Mouse (Mus musculus) forebrain, embryonic 13.5 days (tissue): ENCODE measurements around the gene Mcm3ap. TPM values are rescaled to one million over a fixed set of nuclear protein-coding genes. Genes with fewer than 3 reads are reported as not detected.

Experiments used
- ATAC-seq: fragments of 200-750 bp; cut with Nextera tagmentation; 2 replicates; pipeline ENCODE4 v1.8.0; 2017
- H3K27ac ChIP-seq: fragments of 300-500 bp; sonication (generic); 2 replicates; pipeline ENCODE4 v1.5.1; 2015; ENCODE audit warnings: inconsistent platforms, mild to moderate bottlenecking, moderate library complexity
- H3K27me3 ChIP-seq: fragments of 300-500 bp; sonication (generic); 2 replicates; pipeline ENCODE4 v1.6.1; 2015; ENCODE audit warnings: mild to moderate bottlenecking, inconsistent platforms
- H3K36me3 ChIP-seq: fragments of 300-500 bp; sonication (generic); 2 replicates; pipeline ENCODE4 v1.6.1; 2015; ENCODE audit warnings: mild to moderate bottlenecking, inconsistent platforms; ENCODE audit not compliant: poor library complexity, severe bottlenecking
- H3K4me1 ChIP-seq: fragments of 300-500 bp; sonication (generic); 2 replicates; pipeline ENCODE4 v1.6.1; 2015; ENCODE audit warnings: inconsistent platforms
- H3K4me2 ChIP-seq: fragments of 300-500 bp; sonication (generic); 2 replicates; pipeline ENCODE4 v1.6.1; 2015; ENCODE audit warnings: inconsistent platforms, mild to moderate bottlenecking, moderate library complexity
- H3K4me3 ChIP-seq: fragments of 300-500 bp; sonication (generic); 2 replicates; pipeline ENCODE4 v1.5.1; 2015; ENCODE audit warnings: mild to moderate bottlenecking, inconsistent platforms
- H3K9ac ChIP-seq: fragments of 300-500 bp; sonication (generic); 2 replicates; pipeline ENCODE4 v1.6.1; 2015; ENCODE audit warnings: mild to moderate bottlenecking, inconsistent platforms
- H3K9me3 ChIP-seq: fragments of 300-500 bp; sonication (generic); replicated peaks from 2 replicates; pipeline ENCODE4 v1.6.1; 2016; ENCODE audit warnings: inconsistent platforms
- WGBS: fragments of 180-500 bp; shearing (Covaris S2); methylation state at CpG from one replicate; pipeline ENCODE4 v1.1.7; 2015; 5-methylcytosine and 5-hydroxymethylcytosine counted together
- polyA plus RNA-seq: library from polyadenylated mRNA; unstranded; fragments of >200 nt; fragmentation: Nextera tagmentation; extraction: Ambion mirVana; gene quantifications from 2 replicates; pipeline ENCODE4 v1.2.1, GENCODE M21; 2015

The Mcm3ap gene
- 68.0 and 71.3 TPM in 2 replicates for polyA plus RNA-seq

- H3K4me2 ChIP-seq = peak within 1 kb of the TSS; percentile 66
- WGBS = 2% methylated on average over 55 of the region's 55 CpGs
- H3K36me3 ChIP-seq = peaks cover 49% of the 10 kb centered on the region
These were observed at the start of gene Mcm3ap, which contains the start of gene Ybey for GRCm38 (mm10) chr10:76468203-76469162. TSS of gene Mcm3ap (plus strand) at chr10:76468927. TSS of gene Ybey (minus strand) at chr10:76469114.

GRCm38 (mm10) chr10:76425674-76426073 lies 43.1 kb upstream of the Mcm3ap start:
- WGBS = 93% methylated on average over 7 of the region's 7 CpGs
- Histone ChIP-seq H3K9ac (no peak overlapping the region), H3K4me2 (no peak overlapping the region), H3K36me3 (peaks cover 95% of the 10 kb centered on the region), H3K4me3 (no peak overlapping the region), H3K27me3 (no peaks in the 10 kb centered on the region), H3K4me1 (no peaks in the 10 kb centered on the region), H3K9me3 (no peaks in the 10 kb centered on the region), H3K27ac (no peak overlapping the region)
- ATAC-seq = no peak

More at GRCm38 (mm10) chr10:76468203-76469162, at the start of gene Mcm3ap, which contains the start of gene Ybey:
- ATAC-seq = peak; percentile 99
- Histone ChIP-seq H3K27me3 (no peaks in the 10 kb centered on the region), H3K4me3 (peak within 1 kb of the TSS; percentile 67), H3K4me1 (peaks cover 20% of the 10 kb centered on the region), H3K9me3 (no peaks in the 10 kb centered on the region), H3K27ac (peak within 1 kb of the TSS; percentile 85), H3K9ac (peak within 1 kb of the TSS; percentile 85)

- Histone ChIP-seq H3K4me1 (no peaks in the 10 kb centered on the region), H3K9ac (no peak overlapping the region), H3K4me3 (no peak overlapping the region), H3K4me2 (no peak overlapping the region), H3K9me3 (no peaks in the 10 kb centered on the region), H3K36me3 (peaks cover 98% of the 10 kb centered on the region), H3K27ac (no peak overlapping the region), H3K27me3 (no peaks in the 10 kb centered on the region)
- 91% methylated on average over 11 of the region's 11 CpGs for WGBS
- no peak for ATAC-seq
These were observed 34.8 kb upstream of the Mcm3ap start for GRCm38 (mm10) chr10:76433925-76434324.

GRCm38 (mm10) chr10:76439107-76439890 lies 29.4 kb upstream of the Mcm3ap start:
- no peak overlapping the region for H3K4me2 ChIP-seq
- H3K27ac ChIP-seq = no peak overlapping the region
- no peaks in the 10 kb centered on the region for H3K27me3 ChIP-seq
- no peak overlapping the region for H3K9ac ChIP-seq
- ATAC-seq = no peak
- H3K36me3 ChIP-seq = peaks cover 56% of the 10 kb centered on the region
- no peaks in the 10 kb centered on the region for H3K9me3 ChIP-seq
- 95% methylated on average over 9 of the region's 9 CpGs for WGBS
- peaks cover 19% of the 10 kb centered on the region for H3K4me1 ChIP-seq
- H3K4me3 ChIP-seq = no peak overlapping the region

GRCm38 (mm10) chr10:76440281-76440680 lies 28.4 kb upstream of the Mcm3ap start, which contains the start of gene AC141477.1:
TSS of gene AC141477.1 (minus strand) at chr10:76440444.
- Histone ChIP-seq H3K36me3 (peaks cover 46% of the 10 kb centered on the region), H3K4me2 (peak within 1 kb of the TSS; percentile 78), H3K27ac (no peak within 1 kb of the TSS), H3K9me3 (no peaks in the 10 kb centered on the region), H3K9ac (no peak within 1 kb of the TSS), H3K4me1 (peaks cover 19% of the 10 kb centered on the region), H3K4me3 (peak within 1 kb of the TSS; percentile 63; the same call in 1 of the 2 replicates), H3K27me3 (no peaks in the 10 kb centered on the region)
- no peak for ATAC-seq
- 93% methylated on average over 17 of the region's 17 CpGs for WGBS

GRCm38 (mm10) chr10:76442178-76443088 lies 26.3 kb upstream of the Mcm3ap start, which contains the start of gene Pcnt:
TSS of gene Pcnt (minus strand) at chr10:76442786.
- H3K4me1 ChIP-seq = peaks cover 19% of the 10 kb centered on the region
- peak within 1 kb of the TSS; percentile 78 for H3K4me2 ChIP-seq
- H3K9ac ChIP-seq = peak within 1 kb of the TSS; percentile 76
- H3K4me3 ChIP-seq = peak within 1 kb of the TSS; percentile 63
- H3K9me3 ChIP-seq = no peaks in the 10 kb centered on the region
- H3K36me3 ChIP-seq = peaks cover 24% of the 10 kb centered on the region
- ATAC-seq = peak; percentile 99
- H3K27me3 ChIP-seq = no peaks in the 10 kb centered on the region
- H3K27ac ChIP-seq = peak within 1 kb of the TSS; percentile 91
- under 1% methylated on average over 78 of the region's 78 CpGs for WGBS

- no peaks in the 10 kb centered on the region for H3K36me3 ChIP-seq
- 83% methylated on average over 4 of the region's 4 CpGs for WGBS
- no peaks in the 10 kb centered on the region for H3K27me3 ChIP-seq
- H3K9ac ChIP-seq = no peak overlapping the region
- ATAC-seq = no peak
- no peak overlapping the region for H3K4me2 ChIP-seq
- H3K4me1 ChIP-seq = peaks cover 15% of the 10 kb centered on the region
- H3K4me3 ChIP-seq = no peak overlapping the region
- no peak overlapping the region for H3K27ac ChIP-seq
- H3K9me3 ChIP-seq = no peaks in the 10 kb centered on the region
These were observed 22.6 kb upstream of the Mcm3ap start for GRCm38 (mm10) chr10:76445996-76446681.

GRCm38 (mm10) chr10:76447406-76448229 lies 21.1 kb upstream of the Mcm3ap start:
- no peak overlapping the region for H3K4me3 ChIP-seq
- no peaks in the 10 kb centered on the region for H3K27me3 ChIP-seq
- ATAC-seq = no peak
- 82% methylated on average over 15 of the region's 15 CpGs for WGBS
- no peak overlapping the region for H3K4me2 ChIP-seq
- H3K9ac ChIP-seq = no peak overlapping the region; the same call in 1 of the 2 replicates
- no peaks in the 10 kb centered on the region for H3K9me3 ChIP-seq
- peaks cover 7% of the 10 kb centered on the region for H3K4me1 ChIP-seq
- no peak overlapping the region for H3K27ac ChIP-seq
- no peaks in the 10 kb centered on the region for H3K36me3 ChIP-seq

GRCm38 (mm10) chr10:76448851-76449250 lies 19.9 kb upstream of the Mcm3ap start, which contains the start of gene 2610028H24Rik:
TSS of gene 2610028H24Rik (plus strand) at chr10:76449081.
- WGBS = 57% methylated on average over 5 of the region's 5 CpGs
- H3K9me3 ChIP-seq = no peaks in the 10 kb centered on the region
- no peaks in the 10 kb centered on the region for H3K4me1 ChIP-seq
- H3K4me3 ChIP-seq = no peak within 1 kb of the TSS
- H3K27ac ChIP-seq = no peak within 1 kb of the TSS
- H3K4me2 ChIP-seq = no peak within 1 kb of the TSS
- no peak for ATAC-seq
- H3K36me3 ChIP-seq = no peaks in the 10 kb centered on the region
- H3K27me3 ChIP-seq = no peaks in the 10 kb centered on the region
- H3K9ac ChIP-seq = no peak within 1 kb of the TSS; the same call in 1 of the 2 replicates

GRCm38 (mm10) chr10:76455289-76455688 lies 13.4 kb upstream of the Mcm3ap start:
- H3K4me3 ChIP-seq = no peak overlapping the region
- no peak overlapping the region for H3K9ac ChIP-seq
- no peaks in the 10 kb centered on the region for H3K27me3 ChIP-seq
- no peaks in the 10 kb centered on the region for H3K4me1 ChIP-seq
- 0 out of 2 replicates have a peak, but pooled peaks cover under 1% of the 10 kb centered on the region for H3K36me3 ChIP-seq
- peaks cover 5% of the 10 kb centered on the region; the same call in 1 of the 2 replicates for H3K9me3 ChIP-seq
- ATAC-seq = no peak
- no peak overlapping the region for H3K4me2 ChIP-seq
- 57% methylated on average over 5 of the region's 5 CpGs for WGBS
- no peak overlapping the region for H3K27ac ChIP-seq
